Mouse (Mus musculus): ENCODE results near the gene Syce2.
"Not testable (repeated sequence)": the region's sequence is repeated elsewhere in the genome, so short reads cannot be mapped to it uniquely, and the experiment has no call there.

Gene Syce2

GRCm38 (mm10) chr8:84901071-84901470, 29.2 kb downstream of the Syce2 start:
- no peak for DNase-seq (ENCODE audit: extremely low spot score, low read depth, low spot score)

DNA sequence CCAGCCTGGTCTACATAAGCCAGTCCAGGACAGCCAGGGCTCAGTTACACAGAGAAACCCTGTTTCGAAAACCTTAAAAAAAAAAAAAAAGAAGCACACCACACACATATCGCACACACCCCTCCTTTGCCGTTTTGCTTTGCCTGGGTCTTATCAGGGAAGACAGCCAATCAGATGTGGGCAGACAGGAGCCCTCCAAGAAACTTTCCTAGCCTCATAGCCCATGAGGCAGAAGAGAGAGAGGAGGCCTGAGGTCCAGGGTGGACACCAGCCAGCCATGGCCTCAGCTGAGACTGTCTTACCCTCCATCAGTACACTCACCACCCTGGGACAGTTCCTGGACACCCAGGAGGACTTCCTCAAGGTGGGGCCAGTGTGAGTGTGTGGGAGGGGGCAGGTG, 29.8 kb downstream of the Syce2 start, which contains the start of gene Klf1:
Gene Klf1, plus strand, starts transcription at position 177 of the 400 bp plus-strand sequence.
- no peak for DNase-seq (ENCODE audit: extremely low spot score, low read depth, low spot score)

DNA sequence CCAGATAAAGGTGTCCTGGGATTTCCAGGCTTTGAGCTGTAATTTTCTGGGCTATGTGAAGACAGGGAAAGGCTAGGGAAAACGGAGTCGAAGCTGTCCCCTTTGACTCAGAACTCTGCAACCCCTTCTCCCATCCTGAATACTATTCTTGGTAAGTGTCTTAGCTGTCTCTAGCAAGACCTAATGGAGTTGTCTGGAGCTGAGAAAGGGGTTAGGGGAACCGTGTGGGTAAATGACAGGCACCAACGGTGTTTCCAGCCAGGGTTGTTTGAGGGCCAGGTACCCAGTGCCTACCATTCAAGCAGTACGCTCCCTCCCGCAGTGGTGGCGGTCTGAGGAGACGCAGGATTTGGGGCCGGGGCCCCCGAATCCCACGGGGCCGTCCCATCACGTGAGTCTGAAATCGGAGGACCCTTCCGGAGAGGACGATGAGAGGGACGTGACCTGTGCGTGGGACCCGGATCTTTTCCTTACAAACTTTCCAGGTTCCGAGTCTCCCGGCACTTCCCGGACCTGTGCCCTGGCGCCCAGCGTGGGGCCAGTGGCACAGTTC, 30.5 kb downstream of the Syce2 start:
- DNase-seq (ENCODE audit: extremely low spot score, low read depth, low spot score), result no peak

DNA sequence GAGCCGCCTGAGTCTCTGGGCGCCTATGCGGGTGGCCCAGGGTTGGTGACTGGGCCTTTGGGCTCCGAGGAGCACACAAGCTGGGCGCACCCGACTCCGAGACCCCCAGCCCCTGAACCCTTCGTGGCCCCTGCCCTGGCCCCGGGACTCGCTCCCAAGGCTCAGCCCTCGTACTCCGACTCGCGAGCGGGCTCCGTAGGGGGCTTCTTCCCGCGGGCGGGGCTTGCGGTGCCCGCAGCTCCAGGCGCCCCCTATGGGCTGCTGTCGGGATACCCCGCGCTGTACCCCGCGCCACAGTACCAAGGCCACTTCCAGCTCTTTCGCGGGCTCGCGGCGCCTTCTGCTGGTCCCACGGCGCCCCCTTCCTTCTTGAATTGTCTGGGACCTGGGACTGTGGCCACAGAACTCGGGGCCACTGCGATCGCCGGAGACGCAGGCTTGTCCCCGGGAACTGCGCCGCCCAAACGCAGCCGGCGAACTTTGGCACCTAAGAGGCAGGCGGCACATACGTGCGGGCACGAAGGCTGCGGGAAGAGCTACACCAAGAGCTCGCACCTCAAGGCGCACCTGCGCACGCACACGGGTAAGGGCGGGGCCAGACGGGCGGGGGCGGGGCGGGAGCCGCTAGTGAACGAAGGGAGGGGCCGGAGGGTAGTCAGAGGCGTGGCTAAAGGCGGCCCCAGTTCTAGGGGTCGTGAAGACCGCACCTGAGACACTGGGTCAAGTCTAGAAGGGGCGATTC, 31.2 kb downstream of the Syce2 start:
- no peak for DNase-seq (ENCODE audit: extremely low spot score, low read depth, low spot score)

GRCm38 (mm10) chr8:84904351-84904750, 32.4 kb downstream of the Syce2 start:
- no peak for DNase-seq (ENCODE audit: extremely low spot score, low read depth, low spot score)

DNA sequence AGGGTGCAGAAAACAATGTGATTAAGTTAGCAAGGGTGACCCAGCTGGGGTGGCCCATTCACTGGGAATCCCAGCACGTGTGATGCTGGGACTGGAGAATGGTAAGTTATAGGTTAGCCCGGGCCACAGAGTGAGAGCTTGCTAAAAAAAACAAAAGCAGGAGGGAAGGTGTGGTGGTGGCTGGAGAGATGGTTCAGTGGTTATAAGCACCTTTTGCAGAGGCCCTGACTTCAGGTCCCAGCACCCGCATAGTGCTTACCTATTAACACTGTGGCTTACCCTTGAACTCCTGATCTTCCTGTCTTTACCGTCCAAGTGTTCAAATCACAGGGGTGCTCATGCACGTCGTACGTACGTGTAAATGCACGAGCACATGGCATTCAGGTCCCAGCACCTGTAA, 35.1 kb downstream of the Syce2 start:
- DNase-seq (ENCODE audit: extremely low spot score, low read depth, low spot score), result no peak

DNA sequence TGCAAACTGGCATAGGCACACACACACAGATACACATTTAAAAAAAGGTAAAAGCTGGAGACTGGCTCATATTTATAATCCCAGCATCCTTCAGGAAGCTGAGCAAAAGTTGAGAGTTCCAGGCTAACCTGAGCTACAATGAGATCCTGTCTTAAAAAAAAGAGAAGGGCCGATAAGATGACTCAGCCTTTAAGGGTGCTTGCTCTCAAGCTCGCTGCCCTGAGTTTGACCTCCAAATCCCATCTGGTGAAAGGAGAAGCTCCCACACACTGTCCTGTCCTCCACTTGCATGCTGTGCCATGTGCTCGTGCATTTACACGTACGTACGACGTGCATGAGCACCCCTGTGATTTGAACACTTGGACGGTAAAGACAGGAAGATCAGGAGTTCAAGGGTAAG, 35.6 kb downstream of the Syce2 start:
- no peak for DNase-seq (ENCODE audit: extremely low spot score, low read depth, low spot score)

GRCm38 (mm10) chr8:84907979-84908378, 36.1 kb downstream of the Syce2 start:
- not testable (repeated sequence) for DNase-seq (ENCODE audit: extremely low spot score, low read depth, low spot score)

DNA sequence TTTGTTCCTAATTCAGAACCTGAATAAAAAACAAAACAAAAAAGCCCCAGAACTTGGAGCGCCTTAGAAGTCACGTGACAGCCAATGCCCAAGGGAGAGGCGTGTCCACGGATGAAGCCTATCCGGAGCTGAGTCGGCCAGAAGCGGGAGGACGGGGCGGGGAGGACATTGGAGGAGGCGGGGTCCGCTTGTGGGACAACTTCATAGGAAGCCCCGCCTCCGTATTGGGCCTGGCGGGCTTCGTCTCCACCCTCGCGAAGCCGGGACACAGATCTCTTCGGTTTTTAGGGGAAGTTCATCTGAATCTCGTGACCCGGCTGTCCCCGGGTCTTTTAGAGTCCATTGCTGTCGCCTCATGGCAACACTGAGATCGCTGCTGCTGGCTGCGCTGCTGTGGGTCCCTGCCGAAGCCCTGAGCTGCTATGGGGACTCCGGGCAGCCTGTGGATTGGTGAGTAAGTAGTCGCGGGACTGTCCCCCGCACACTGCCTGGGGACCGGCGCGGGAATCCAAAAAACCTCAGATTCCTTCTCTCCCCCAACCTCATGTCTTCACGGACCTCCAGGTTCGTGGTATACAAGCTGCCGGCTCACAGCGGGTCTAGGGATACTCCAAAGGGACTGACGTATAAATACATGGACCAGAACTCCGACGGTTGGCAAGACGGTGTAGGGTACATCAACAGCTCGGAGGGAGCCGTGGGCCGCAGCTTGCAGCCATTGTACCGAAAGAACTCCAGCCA, 36.7 kb downstream of the Syce2 start, which contains the start of gene Dnase2a:
Gene Dnase2a, plus strand, starts transcription at position 140 of the 741 bp plus-strand sequence.
- peak; percentile 84 for DNase-seq (ENCODE audit: extremely low spot score, low read depth, low spot score)

DNA sequence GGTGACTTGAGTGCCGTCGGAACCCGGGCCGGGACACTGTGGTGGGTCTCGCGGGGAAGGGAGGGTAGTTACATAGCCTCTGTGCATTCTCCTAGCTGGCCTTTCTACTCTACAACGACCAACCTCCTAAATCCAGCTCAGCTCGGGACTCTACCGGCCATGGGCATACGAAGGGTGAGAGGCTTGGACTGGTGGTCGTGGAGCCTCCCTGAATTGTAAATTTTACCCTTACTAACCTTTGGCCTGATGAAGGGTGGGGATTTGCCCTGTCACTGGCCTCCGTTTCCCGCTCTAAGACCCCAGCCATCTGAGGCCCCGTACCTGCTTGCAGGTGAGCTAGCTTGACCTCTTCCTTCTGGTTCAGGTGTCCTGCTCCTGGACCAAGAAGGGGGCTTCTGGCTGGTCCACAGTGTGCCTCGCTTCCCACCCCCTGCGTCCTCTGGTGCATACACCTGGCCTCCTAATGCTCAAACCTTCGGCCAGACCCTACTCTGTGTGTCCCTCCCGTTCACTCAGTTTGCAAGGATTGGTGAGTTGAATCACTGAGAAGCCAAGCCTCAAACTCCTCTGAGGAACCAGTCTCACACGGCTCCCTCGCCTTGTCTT, 37.4 kb downstream of the Syce2 start:
- no peak for DNase-seq (ENCODE audit: extremely low spot score, low read depth, low spot score)

DNA sequence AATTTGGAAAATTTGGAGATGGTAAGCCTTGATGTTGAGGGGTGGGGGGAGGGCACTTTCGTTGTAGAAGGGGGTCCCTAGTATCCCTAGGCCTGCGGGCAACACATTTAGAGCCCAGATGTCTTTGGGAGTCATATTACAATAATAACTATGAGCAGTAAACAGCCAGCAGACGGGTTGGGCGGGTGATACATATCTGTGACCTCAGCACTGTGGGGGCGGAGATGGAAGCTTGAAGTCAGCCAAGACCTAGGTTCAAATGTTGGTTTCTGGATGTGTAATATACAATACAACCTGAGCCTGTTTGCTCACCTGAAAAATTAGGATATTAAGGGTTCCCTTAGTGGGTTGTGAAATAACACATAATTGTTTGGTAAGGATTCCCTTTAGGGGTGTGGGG, 38.0 kb downstream of the Syce2 start:
- no peak for DNase-seq (ENCODE audit: extremely low spot score, low read depth, low spot score)

DNA sequence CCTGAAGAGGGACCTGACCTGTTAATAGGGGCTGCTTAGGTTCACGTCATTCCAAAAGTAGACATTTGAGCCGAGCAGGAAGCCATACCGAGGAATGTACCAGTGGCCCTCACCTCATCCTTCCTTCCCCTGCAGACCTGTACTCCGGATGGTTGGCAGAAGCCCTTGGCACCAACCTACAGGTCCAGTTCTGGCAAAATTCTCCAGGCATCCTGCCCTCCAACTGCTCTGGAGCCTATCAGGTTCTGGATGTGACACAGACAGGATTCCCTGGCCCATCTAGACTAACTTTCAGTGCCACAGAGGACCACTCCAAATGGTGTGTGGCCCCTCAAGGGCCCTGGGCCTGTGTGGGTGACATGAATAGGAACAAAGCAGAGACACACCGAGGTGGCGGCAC, 38.6 kb downstream of the Syce2 start:
- no peak for DNase-seq (ENCODE audit: extremely low spot score, low read depth, low spot score)

GRCm38 (mm10) chr8:84911854-84912253, 39.9 kb downstream of the Syce2 start:
- DNase-seq (ENCODE audit: extremely low spot score, low read depth, low spot score), result no peak

DNA sequence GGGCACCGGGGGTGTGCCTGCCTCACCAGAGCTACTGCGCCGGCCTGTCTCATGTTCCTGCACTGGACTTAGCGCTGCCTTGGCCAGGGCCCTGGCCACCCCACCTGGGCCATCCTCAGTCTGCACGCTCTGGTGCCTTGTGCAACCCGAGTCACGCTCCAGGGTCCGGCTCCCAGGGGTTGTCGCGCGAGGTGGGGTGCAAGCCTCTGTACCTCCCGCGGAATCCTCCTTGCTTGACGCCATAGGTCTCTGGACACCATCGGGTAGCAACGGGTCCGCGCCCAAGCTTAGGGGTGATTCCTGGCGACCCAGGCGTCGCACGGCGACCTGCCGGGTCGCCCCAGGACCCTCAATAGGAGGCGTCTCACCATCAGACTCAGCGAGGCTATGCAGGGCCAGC, 40.5 kb downstream of the Syce2 start:
- no peak for DNase-seq (ENCODE audit: extremely low spot score, low read depth, low spot score)

DNA sequence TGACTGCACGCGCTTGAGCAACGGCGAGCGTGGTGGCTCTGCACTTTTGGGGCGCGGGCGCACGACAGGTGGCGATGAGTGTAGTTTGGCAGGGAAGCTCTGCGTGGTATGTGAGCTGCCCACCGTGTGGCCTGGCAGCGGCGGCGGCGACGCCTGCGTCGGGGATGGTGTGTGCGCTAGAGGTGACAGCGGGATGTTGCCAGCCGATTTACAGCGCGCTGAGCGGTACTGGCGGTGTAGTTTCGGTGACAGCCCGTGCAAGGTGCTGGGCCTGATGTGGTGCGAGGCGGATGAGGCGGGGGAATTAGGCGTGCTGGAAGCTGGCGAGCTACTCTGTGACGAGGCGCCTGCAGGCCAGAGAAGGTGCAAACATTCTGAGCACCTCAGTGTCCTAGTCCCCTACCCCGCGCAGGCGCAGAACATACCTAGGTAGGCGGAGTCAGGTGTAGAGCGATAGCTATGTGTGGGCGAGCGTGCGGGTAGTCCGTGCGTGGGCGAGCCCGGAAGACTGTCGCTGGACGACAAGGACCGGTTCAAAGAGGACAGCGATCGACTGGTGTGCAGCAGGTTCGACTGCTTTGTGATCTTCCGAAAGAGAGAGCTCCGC, 41.1 kb downstream of the Syce2 start:
- no peak for DNase-seq (ENCODE audit: extremely low spot score, low read depth, low spot score)

GRCm38 (mm10) chr8:84913502-84913900, 41.6 kb downstream of the Syce2 start:
- no peak for DNase-seq (ENCODE audit: extremely low spot score, low read depth, low spot score)

DNA sequence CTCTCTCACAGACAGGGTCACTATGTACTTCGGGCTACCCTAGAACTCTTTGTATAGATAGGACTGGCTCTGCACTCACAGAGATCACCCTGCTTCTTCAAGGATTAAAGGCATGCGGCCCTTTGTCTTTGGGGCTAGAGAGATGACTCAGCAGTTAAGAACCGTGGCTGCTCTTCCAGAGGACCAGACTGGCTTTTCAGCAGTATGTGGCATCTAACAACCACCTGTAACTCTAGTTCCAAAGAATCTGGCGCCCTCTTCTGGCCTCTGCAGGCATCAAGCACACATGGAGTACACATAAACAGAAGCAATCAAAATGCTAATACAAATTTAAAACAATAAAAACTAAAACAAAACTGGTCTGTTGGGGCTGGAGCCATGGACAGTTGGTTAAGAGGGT, 42.0 kb downstream of the Syce2 start:
- DNase-seq (ENCODE audit: extremely low spot score, low read depth, low spot score), result no peak

GRCm38 (mm10) chr8:84915269-84915668, 43.4 kb downstream of the Syce2 start:
- DNase-seq (ENCODE audit: extremely low spot score, low read depth, low spot score), result no peak

- DNase-seq (ENCODE audit: extremely low spot score, low read depth, low spot score), result no peak
Measured at GRCm38 (mm10) chr8:84917781-84918180, 45.9 kb downstream of the Syce2 start.

- no peak for DNase-seq (ENCODE audit: extremely low spot score, low read depth, low spot score)
Measured at GRCm38 (mm10) chr8:84918646-84919045, 46.7 kb downstream of the Syce2 start.

DNA sequence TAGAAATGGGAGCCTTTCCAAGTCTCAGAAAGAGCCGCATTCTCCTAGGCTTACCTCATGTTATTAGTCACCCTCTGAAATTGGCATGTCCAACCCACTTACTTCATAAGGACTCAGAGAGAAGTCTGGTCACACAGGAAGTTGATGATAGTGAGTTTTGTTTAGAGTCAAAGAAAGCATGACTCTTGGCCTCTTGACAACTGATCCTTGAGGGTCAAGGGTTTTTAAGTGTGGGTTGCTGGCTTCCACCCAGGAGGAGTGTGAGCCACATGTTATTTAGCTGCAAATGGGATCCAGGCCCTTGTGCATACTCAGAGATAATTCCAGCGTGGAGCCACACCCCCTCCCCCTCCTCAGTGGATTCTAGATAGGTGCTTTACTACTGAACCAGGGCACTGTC, 49.7 kb downstream of the Syce2 start:
- no peak for DNase-seq (ENCODE audit: extremely low spot score, low read depth, low spot score)
